24 mouse cellular contexts compared by ENCODE assay signal in the genomic region with DNA sequence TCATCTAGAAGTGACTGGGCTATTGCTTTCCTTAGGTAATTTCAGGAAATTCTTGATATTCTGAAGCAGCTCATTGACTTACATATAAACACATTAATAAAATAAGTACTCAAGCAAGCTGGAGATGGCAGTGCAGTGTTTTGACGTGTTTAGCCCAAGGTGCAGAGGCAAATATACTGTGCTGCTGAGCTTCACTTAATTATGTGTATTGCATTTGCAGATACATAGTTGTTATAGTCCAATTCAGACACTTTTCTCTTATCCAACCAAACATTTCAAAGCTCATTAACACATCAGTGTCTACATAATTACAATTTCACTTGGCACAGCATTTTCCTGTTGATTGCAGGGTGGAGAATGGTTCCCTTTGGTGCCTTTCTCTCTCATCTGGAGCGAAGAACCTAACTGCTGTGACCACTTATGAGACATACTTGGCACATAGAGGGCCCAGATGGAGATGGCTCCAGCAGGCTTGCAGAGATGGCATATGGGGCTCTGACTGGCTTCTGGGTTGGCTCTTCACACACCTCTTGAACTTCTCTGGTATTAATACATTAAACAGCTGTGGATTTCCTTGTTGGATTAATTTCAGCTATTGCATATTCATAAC.
A peak's percentile ranks its signal among the peaks of the same experiment; 100 is the strongest.
DNase-seq lines count a peak whose midpoint lies in the region; ATAC-seq and TF ChIP-seq lines count a peak whose summit lies in the region.
"Had no signal": no experiment of that assay in that cellular context is flagged by ENCODE, and none has a peak within 500 bp of the region (broad histone marks: within the 10 kb centered on the region; RNA-seq: fewer than 3 reads in every experiment).

No protein-coding gene starts in this region.

- no peaks in the 10 kb centered on the region for H3K27me3 ChIP-seq in hindbrain, embryonic 15.5 days
- no peaks in the 10 kb centered on the region for H3K27me3 ChIP-seq in hindbrain, embryonic 10.5 days (ENCODE audit: insufficient read depth, poor library complexity, severe bottlenecking)
- no peaks in the 10 kb centered on the region for H3K27me3 ChIP-seq in midbrain, postnatal 0 days (ENCODE audit: insufficient read depth, low read length)
- no peaks in the 10 kb centered on the region for H3K27me3 ChIP-seq in midbrain, embryonic 11.5 days (ENCODE audit: control insufficient read depth, insufficient read depth, low read length)
- no peaks in the 10 kb centered on the region for H3K27me3 ChIP-seq in intestine, embryonic 15.5 days (replicated peaks)
- H3K27me3 ChIP-seq: embryonic facial prominence, embryonic 13.5 days; limb, embryonic 15.5 days; midbrain, embryonic 13.5 days; neural tube, embryonic 12.5 days; stomach, embryonic 15.5 days had no signal

- no peaks in the 10 kb centered on the region for H3K36me3 ChIP-seq in hindbrain, embryonic 15.5 days
- no peaks in the 10 kb centered on the region for H3K36me3 ChIP-seq in hindbrain, embryonic 10.5 days
- no peaks in the 10 kb centered on the region for H3K36me3 ChIP-seq in midbrain, postnatal 0 days (ENCODE audit: insufficient read depth, low read length)
- no peaks in the 10 kb centered on the region for H3K36me3 ChIP-seq in midbrain, embryonic 11.5 days (ENCODE audit: control insufficient read depth, insufficient read depth, low read length)
- H3K36me3 ChIP-seq in intestine, embryonic 15.5 days: no peaks in the 10 kb centered on the region
- H3K36me3 ChIP-seq: embryonic facial prominence, embryonic 13.5 days; heart, embryonic 10.5 days; limb, embryonic 15.5 days; midbrain, embryonic 13.5 days; neural tube, embryonic 12.5 days; stomach, embryonic 15.5 days had no signal

- H3K4me1 ChIP-seq in hindbrain, embryonic 15.5 days (replicated peaks): no peaks in the 10 kb centered on the region
- no peaks in the 10 kb centered on the region for H3K4me1 ChIP-seq in hindbrain, embryonic 10.5 days (replicated peaks)
- no peaks in the 10 kb centered on the region for H3K4me1 ChIP-seq in midbrain, postnatal 0 days (ENCODE audit: insufficient read depth, low read length)
- no peaks in the 10 kb centered on the region for H3K4me1 ChIP-seq in midbrain, embryonic 11.5 days (ENCODE audit: control insufficient read depth, insufficient read depth, low read length)
- no peaks in the 10 kb centered on the region for H3K4me1 ChIP-seq in intestine, embryonic 15.5 days (replicated peaks)
- H3K4me1 ChIP-seq: embryonic facial prominence, embryonic 13.5 days; heart, embryonic 10.5 days; limb, embryonic 15.5 days; midbrain, embryonic 13.5 days; neural tube, embryonic 12.5 days; stomach, embryonic 15.5 days had no signal

- ATAC-seq in hindbrain, embryonic 15.5 days (ENCODE audit: low FRiP score, low read depth): peak; percentile 56; the same call in 1 of the 2 replicates
- ATAC-seq in midbrain, postnatal 0 days (ENCODE audit: low FRiP score): no peak; the same call in 1 of the 2 replicates
- no peak for ATAC-seq in midbrain, embryonic 11.5 days (ENCODE audit: low FRiP score)
- ATAC-seq in intestine, embryonic 15.5 days: no peak
- ATAC-seq: intestine, embryonic 16.5 days; midbrain, embryonic 13.5 days had no signal

- H3K4me3 ChIP-seq in hindbrain, embryonic 15.5 days: no peak overlapping the region
- H3K4me3 ChIP-seq in hindbrain, embryonic 10.5 days: no peak overlapping the region
- no peak overlapping the region for H3K4me3 ChIP-seq in midbrain, postnatal 0 days (ENCODE audit: low read depth, low read length)
- no peak overlapping the region for H3K4me3 ChIP-seq in midbrain, embryonic 11.5 days (ENCODE audit: low read depth, low read length)
- no peak overlapping the region for H3K4me3 ChIP-seq in intestine, embryonic 15.5 days (replicated peaks)
- H3K4me3 ChIP-seq: embryonic facial prominence, embryonic 13.5 days; erythroblast, embryonic 14.5 days; heart, embryonic 10.5 days; limb, embryonic 15.5 days; midbrain, embryonic 13.5 days; neural tube, embryonic 12.5 days; stomach, embryonic 15.5 days had no signal

- 66% methylated on average over 2 of the region's 2 CpGs for WGBS in hindbrain, embryonic 15.5 days
- 94% methylated on average over 2 of the region's 2 CpGs for WGBS in hindbrain, embryonic 10.5 days
- WGBS in midbrain, postnatal 0 days: 82% methylated on average over 2 of the region's 2 CpGs
- 81% methylated on average over 2 of the region's 2 CpGs for WGBS in midbrain, embryonic 11.5 days
- WGBS in intestine, embryonic 15.5 days: 79% methylated on average over 2 of the region's 2 CpGs

- H3K9ac ChIP-seq in hindbrain, embryonic 15.5 days: no peak overlapping the region
- no peak overlapping the region for H3K9ac ChIP-seq in midbrain, postnatal 0 days (replicated peaks; ENCODE audit: low read length, poor library complexity, severe bottlenecking)
- no peak overlapping the region for H3K9ac ChIP-seq in midbrain, embryonic 11.5 days (ENCODE audit: low read length)
- no peak overlapping the region for H3K9ac ChIP-seq in intestine, embryonic 15.5 days
- H3K9ac ChIP-seq: embryonic facial prominence, embryonic 13.5 days; limb, embryonic 15.5 days; liver, embryonic 14.5 days; lung, embryonic 14.5 days; midbrain, embryonic 13.5 days; neural tube, embryonic 12.5 days; stomach, embryonic 15.5 days had no signal

- peak; percentile 32 to 43 for DNase-seq in cerebellum, postnatal 14 days
- no peak for DNase-seq in cerebellum, adult 8-10 months
- DNase-seq in hindbrain, embryonic 10.5 days (ENCODE audit: low spot score): no peak
- DNase-seq in midbrain, postnatal 0 days (ENCODE audit: low spot score): peak; percentile 56
- DNase-seq in midbrain, embryonic 11.5 days (ENCODE audit: low spot score, missing footprints): no peak
- DNase-seq: adrenal gland, postnatal 10 days; cerebellum, postnatal 36 days; embryo, embryonic 11 days; heart, postnatal 4 days; kidney, adult 9 months; kidney, postnatal 14 days; lung, embryonic 14.5 days; thymus, postnatal 36 days had no signal

- H3K9me3 ChIP-seq in hindbrain, embryonic 15.5 days: no peaks in the 10 kb centered on the region
- no peaks in the 10 kb centered on the region for H3K9me3 ChIP-seq in hindbrain, embryonic 10.5 days
- H3K9me3 ChIP-seq in midbrain, postnatal 0 days (ENCODE audit: low read length): no peaks in the 10 kb centered on the region
- no peaks in the 10 kb centered on the region for H3K9me3 ChIP-seq in midbrain, embryonic 11.5 days (ENCODE audit: control insufficient read depth, low read length)
- H3K9me3 ChIP-seq in intestine, embryonic 15.5 days: no peaks in the 10 kb centered on the region
- H3K9me3 ChIP-seq: embryonic facial prominence, embryonic 13.5 days; heart, embryonic 10.5 days; limb, embryonic 15.5 days; midbrain, embryonic 13.5 days; neural tube, embryonic 12.5 days; stomach, embryonic 15.5 days had no signal

- no peak overlapping the region for H3K4me2 ChIP-seq in hindbrain, embryonic 15.5 days
- H3K4me2 ChIP-seq in midbrain, postnatal 0 days (ENCODE audit: low read depth, low read length, poor library complexity, severe bottlenecking): no peak overlapping the region
- no peak overlapping the region for H3K4me2 ChIP-seq in midbrain, embryonic 11.5 days
- no peak overlapping the region for H3K4me2 ChIP-seq in intestine, embryonic 15.5 days (replicated peaks)
- H3K4me2 ChIP-seq: embryonic facial prominence, embryonic 13.5 days; limb, embryonic 15.5 days; lung, embryonic 14.5 days; midbrain, embryonic 13.5 days; neural tube, embryonic 12.5 days; stomach, embryonic 15.5 days had no signal

- no peak for TF ChIP-seq CTCF in midbrain, postnatal 0 days (IDR thresholded peaks at IDR 0.05)

- H3K27ac ChIP-seq in hindbrain, embryonic 15.5 days (replicated peaks): no peak overlapping the region
- no peak overlapping the region for H3K27ac ChIP-seq in hindbrain, embryonic 10.5 days
- no peak overlapping the region for H3K27ac ChIP-seq in midbrain, postnatal 0 days (ENCODE audit: low read depth, low read length)
- no peak overlapping the region for H3K27ac ChIP-seq in midbrain, embryonic 11.5 days (ENCODE audit: low read depth, low read length)
- H3K27ac ChIP-seq in intestine, embryonic 15.5 days: no peak overlapping the region
- H3K27ac ChIP-seq: embryonic facial prominence, embryonic 13.5 days; heart, embryonic 10.5 days; limb, embryonic 15.5 days; liver, embryonic 14.5 days; midbrain, embryonic 13.5 days; neural tube, embryonic 12.5 days; stomach, embryonic 15.5 days had no signal

Comparison
In these comparisons a context has a peak if more than half of its experiments do, and no peak if none do; other contexts are left out.
1. DNase-seq: peak in cerebellum, postnatal 14 days (2 of 2) and midbrain, postnatal 0 days (single experiment); none in cerebellum, adult 8-10 months (single experiment), hindbrain, embryonic 10.5 days (single experiment) and midbrain, embryonic 11.5 days (single experiment).